Mouse (Mus musculus) myocyte (in vitro differentiated cells): ENCODE data around the gene Rit1. TPM values are rescaled to one million over a fixed set of nuclear protein-coding genes. Genes with fewer than 3 reads are reported as not detected.

Source experiments
- H3K27me3 ChIP-seq: one replicate; pipeline ENCODE4 v1.6.1; 2011; ENCODE audit not compliant: control insufficient read depth, insufficient read depth, insufficient read length
- H3K36me3 ChIP-seq: one replicate; pipeline ENCODE4 v1.6.1; 2011; ENCODE audit not compliant: control insufficient read depth, insufficient read depth
- H3K4me2 ChIP-seq: one replicate; pipeline ENCODE4 v1.6.1; 2011; ENCODE audit warnings: low read depth, control low read depth
- H3K4me3 ChIP-seq: one replicate; pipeline ENCODE4 v1.5.1; 2011; ENCODE audit warnings: mild to moderate bottlenecking, control low read depth, moderate library complexity
- H3K79me2 ChIP-seq: one replicate; pipeline ENCODE4 v1.6.1; 2011; ENCODE audit not compliant: control insufficient read depth, insufficient read depth
- H3ac ChIP-seq: one replicate; pipeline ENCODE4 v1.6.1; 2011; ENCODE audit not compliant: control insufficient read depth, insufficient read length
- CEBPB ChIP-seq: IDR thresholded peaks from 2 replicates; pipeline ENCODE4 v1.6.1; 2011; ENCODE audit warnings: mild to moderate bottlenecking, moderate library complexity; ENCODE audit not compliant: poor library complexity, insufficient read depth, severe bottlenecking
- E2F4 ChIP-seq: IDR thresholded peaks from one replicate; pipeline ENCODE4 v1.6.1; 2011; ENCODE audit warnings: mild to moderate bottlenecking, control low read depth, moderate library complexity; ENCODE audit not compliant: insufficient read depth
- MAX ChIP-seq: IDR thresholded peaks from one replicate; pipeline ENCODE4 v1.6.1; 2011; ENCODE audit warnings: low read depth, mild to moderate bottlenecking, control low read depth
- MYOD1 ChIP-seq, 3 experiments: IDR thresholded peaks; one replicate each; pipeline ENCODE4 v1.6.1; 2011; ENCODE audit warnings: control low read depth in 2 of 3, low read depth in 2 of 3, mild to moderate bottlenecking in 2 of 3, moderate library complexity in 1 of 3; ENCODE audit not compliant: insufficient read length in 2 of 3, control insufficient read depth in 1 of 3
- MYOG ChIP-seq, 3 experiments: IDR thresholded peaks; one replicate each; pipeline ENCODE4 v1.6.1; 2011; ENCODE audit warnings: control low read depth in 2 of 3, low read depth in 2 of 3, mild to moderate bottlenecking in 2 of 3; ENCODE audit not compliant: insufficient read length in 2 of 3, control insufficient read depth in 1 of 3, insufficient read depth in 1 of 3
- POLR2A ChIP-seq: IDR thresholded peaks from one replicate; pipeline ENCODE4 v1.6.1; 2011; ENCODE audit warnings: low read depth, mild to moderate bottlenecking, control low read depth, moderate library complexity; ENCODE audit not compliant: insufficient read length
- POLR2AphosphoS2 ChIP-seq: IDR thresholded peaks from one replicate; pipeline ENCODE4 v1.6.1; 2011; ENCODE audit warnings: low read depth, control low read depth; ENCODE audit not compliant: insufficient read length
- REST ChIP-seq: IDR thresholded peaks from one replicate; pipeline ENCODE4 v1.6.1; 2011; ENCODE audit warnings: mild to moderate bottlenecking, control low read depth, moderate library complexity; ENCODE audit not compliant: insufficient read depth, insufficient read length
- SRF ChIP-seq: IDR thresholded peaks from one replicate; pipeline ENCODE4 v1.6.1; 2011; ENCODE audit warnings: low read depth; ENCODE audit not compliant: control insufficient read depth, insufficient read length
- TCF12 ChIP-seq: IDR thresholded peaks from one replicate; pipeline ENCODE4 v1.6.1; 2011; ENCODE audit warnings: mild to moderate bottlenecking, control low read depth; ENCODE audit not compliant: poor library complexity, insufficient read depth, severe bottlenecking
- TCF3 ChIP-seq: IDR thresholded peaks from one replicate; pipeline ENCODE4 v1.6.1; 2011; ENCODE audit warnings: low read depth, control low read depth; ENCODE audit not compliant: insufficient read length
- USF1 ChIP-seq: IDR thresholded peaks from one replicate; pipeline ENCODE4 v1.6.1; 2011; ENCODE audit warnings: low read depth, mild to moderate bottlenecking, control low read depth, moderate library complexity
- polyA plus RNA-seq: library from polyadenylated mRNA; unstranded; fragments of >200 nt; fragmentation: generic; extraction: Trizol; gene quantifications from one replicate; pipeline ENCODE4 v1.2.1, GENCODE M21; 2012; ENCODE audit warnings: missing spikeins

Rit1 gene
- polyA plus RNA-seq, 1 experiment = 62.3 TPM

GRCm38 (mm10) chr3:88695545-88695944 is 21.1 kb upstream of the Rit1 start:
- peaks cover 10% of the 10 kb centered on the region for H3K79me2 ChIP-seq
- peaks cover 89% of the 10 kb centered on the region for H3K36me3 ChIP-seq
- no peak overlapping the region for H3ac ChIP-seq
- TF ChIP-seq REST = no peak
- TF ChIP-seq POLR2AphosphoS2 = no peak
- TF ChIP-seq CEBPB = no peak
- no peak for TF ChIP-seq USF1
- TF ChIP-seq SRF = no peak
- no peak for TF ChIP-seq E2F4
- H3K4me3 ChIP-seq = no peak overlapping the region
- no peaks in the 10 kb centered on the region for H3K27me3 ChIP-seq
- H3K4me2 ChIP-seq = no peak overlapping the region

- Histone ChIP-seq H3K79me2 (peaks cover 17% of the 10 kb centered on the region), H3ac (no peak overlapping the region), H3K36me3 (peaks cover 94% of the 10 kb centered on the region), H3K27me3 (no peaks in the 10 kb centered on the region), H3K4me2 (no peak overlapping the region), H3K4me3 (no peak overlapping the region)
- no peak for TF ChIP-seq SRF
- no peak for TF ChIP-seq POLR2A
- no peak for TF ChIP-seq E2F4
- TF ChIP-seq TCF12 = no peak
- TF ChIP-seq POLR2AphosphoS2 = no peak
- no peak for TF ChIP-seq CEBPB
- TF ChIP-seq REST = no peak
Observed at GRCm38 (mm10) chr3:88698051-88698450, 18.6 kb upstream of the Rit1 start.

- no peak overlapping the region for H3K4me2 ChIP-seq
- no peak overlapping the region for H3K4me3 ChIP-seq
- H3K36me3 ChIP-seq = peaks cover 91% of the 10 kb centered on the region
- no peak for TF ChIP-seq MYOD1 (IDR thresholded peaks at IDR 0.05; ENCODE audit: control insufficient read depth in 1 of 3, insufficient read length in 2 of 3, low read depth in 2 of 3)
- TF ChIP-seq USF1 = no peak
- no peak for TF ChIP-seq TCF12
- TF ChIP-seq POLR2A = no peak
- H3K79me2 ChIP-seq = peaks cover 17% of the 10 kb centered on the region
- no peaks in the 10 kb centered on the region for H3K27me3 ChIP-seq
- H3ac ChIP-seq = no peak overlapping the region
Observed at GRCm38 (mm10) chr3:88698834-88699233, 17.8 kb upstream of the Rit1 start.

- Histone ChIP-seq H3K27me3 (no peaks in the 10 kb centered on the region), H3K4me2 (no peak overlapping the region), H3K4me3 (no peak overlapping the region), H3ac (no peak overlapping the region), H3K79me2 (peaks cover 19% of the 10 kb centered on the region), H3K36me3 (peaks cover 91% of the 10 kb centered on the region)
- TF ChIP-seq MAX (no peak), SRF (no peak), TCF3 (no peak), USF1 (no peak), CEBPB (no peak), POLR2A (no peak), MYOG (IDR thresholded peaks at IDR 0.05; ENCODE audit: control insufficient read depth in 1 of 3, insufficient read depth in 1 of 3, insufficient read length in 2 of 3, low read depth in 2 of 3) (no peak)
Observed at GRCm38 (mm10) chr3:88700247-88700646, 16.4 kb upstream of the Rit1 start.

GRCm38 (mm10) chr3:88701222-88701621 is 15.4 kb upstream of the Rit1 start:
- Histone ChIP-seq H3K4me2 (no peak overlapping the region), H3K36me3 (peaks cover 91% of the 10 kb centered on the region), H3K27me3 (no peaks in the 10 kb centered on the region), H3K4me3 (no peak overlapping the region), H3ac (no peak overlapping the region), H3K79me2 (peaks cover 28% of the 10 kb centered on the region)
- TF ChIP-seq MYOD1 (IDR thresholded peaks at IDR 0.05; ENCODE audit: control insufficient read depth in 1 of 3, insufficient read length in 2 of 3, low read depth in 2 of 3) (no peak), USF1 (no peak), REST (no peak), POLR2AphosphoS2 (no peak), E2F4 (no peak), POLR2A (no peak), TCF12 (no peak), MAX (no peak), TCF3 (no peak), CEBPB (no peak), MYOG (IDR thresholded peaks at IDR 0.05; ENCODE audit: control insufficient read depth in 1 of 3, insufficient read depth in 1 of 3, insufficient read length in 2 of 3, low read depth in 2 of 3) (no peak), SRF (no peak)
